Mouse (Mus musculus) embryonic fibroblast, embryonic 13.5 days (primary cell): ENCODE results near the gene Map2k6.

ENCODE experiments used
- CTCF ChIP-seq: IDR thresholded peaks from 2 replicates; pipeline ENCODE4 v1.5.1; 2011; ENCODE audit warnings: mild to moderate bottlenecking, control low read depth, low read length, moderate library complexity, borderline replicate concordance; ENCODE audit not compliant: insufficient read depth
- POLR2A ChIP-seq: IDR thresholded peaks from 2 replicates; pipeline ENCODE4 v1.6.1; 2011; ENCODE audit warnings: low read depth, mild to moderate bottlenecking, control low read depth, low read length, moderate library complexity

DNA sequence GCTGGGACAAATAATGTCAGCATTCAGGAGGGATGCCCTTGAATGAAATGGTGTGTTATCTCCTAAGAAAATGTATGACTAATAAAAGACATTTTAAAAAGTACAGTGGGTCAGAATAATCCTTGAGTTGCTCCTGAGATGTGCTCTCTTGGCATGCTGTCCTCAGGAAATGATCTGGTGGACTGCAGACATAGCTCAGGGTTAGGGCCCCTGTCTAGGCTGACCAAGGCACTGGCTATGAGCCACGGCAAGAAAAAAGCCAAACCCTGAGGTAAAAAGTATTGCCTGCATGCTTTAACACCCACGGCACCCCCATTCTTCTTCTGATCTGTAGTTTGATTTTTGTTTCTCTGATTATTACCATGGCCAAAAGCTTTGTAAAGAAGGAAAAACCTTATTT, 124.0 kb downstream of the Map2k6 start:
- TF ChIP-seq POLR2A (no peak), CTCF (no peak)
